Mouse (Mus musculus) mouse embryonic stem cell (cell line): ENCODE measurements around the gene Cdsn.

Experiments
- in situ Hi-C, 2 experiments: fragments of 300-500 bp; cut with MboI; formaldehyde crosslinking; loops; 1 replicate in 1 of 2; 3 replicates in 1 of 2; pipeline ENCODE4 v1.14.3; 2019 to 2020; ENCODE audit warnings: low sequenced_read_pairs in 2 of 2, low pct_unique_long_range_greater_than_20kb in 1 of 2, mixed read lengths in 1 of 2; ENCODE audit not compliant: unreplicated experiment in 1 of 2

The Cdsn gene

DNA sequence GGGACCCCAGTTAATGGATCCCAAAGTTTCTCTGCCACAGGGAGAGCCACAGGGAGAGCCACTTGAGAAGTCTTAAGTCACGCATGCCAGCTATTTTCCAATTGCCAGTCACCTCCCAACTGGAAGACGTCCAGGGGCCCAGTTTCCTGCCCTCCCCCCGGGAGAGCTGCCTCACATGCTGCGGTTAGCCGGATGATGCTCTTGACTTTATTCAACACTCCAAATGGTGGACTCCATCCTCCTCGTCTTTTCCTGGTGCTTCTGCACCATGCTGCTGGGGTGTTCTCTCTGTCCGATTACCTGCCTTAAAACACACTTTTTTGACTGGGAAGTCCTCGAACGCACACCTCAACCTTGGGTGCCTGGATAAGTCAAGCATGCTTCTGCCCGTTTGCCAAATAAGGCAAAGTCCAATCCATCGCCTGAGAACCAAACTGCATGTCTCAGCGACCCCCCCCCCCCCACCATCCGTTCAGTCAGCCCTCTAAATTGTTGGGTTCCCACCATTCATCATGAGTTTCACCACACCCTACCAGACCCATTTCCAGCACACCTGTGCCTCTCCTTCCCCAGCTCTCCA is 4.3 kb downstream of the Cdsn start:
- in situ Hi-C loops, result no loop called here

- in situ Hi-C loops, result no loop called here
These were observed 4.9 kb downstream of the Cdsn start for GRCm38 (mm10) chr17:35556812-35557211.

- in situ Hi-C loops, result no loop called here
These were observed 5.4 kb downstream of the Cdsn start for GRCm38 (mm10) chr17:35557351-35557750.

- in situ Hi-C loops, result no loop called here
These were observed 6.3 kb downstream of the Cdsn start for GRCm38 (mm10) chr17:35558216-35558615.

- in situ Hi-C loops, result no loop called here
These were observed 15.2 kb downstream of the Cdsn start, which contains the start of gene 2300002M23Rik for GRCm38 (mm10) chr17:35567150-35567549. Gene 2300002M23Rik, plus strand, starts transcription at chr17:35567450.

- in situ Hi-C loops, result no loop called here
These were observed 15.8 kb downstream of the Cdsn start for GRCm38 (mm10) chr17:35567767-35568166.

DNA sequence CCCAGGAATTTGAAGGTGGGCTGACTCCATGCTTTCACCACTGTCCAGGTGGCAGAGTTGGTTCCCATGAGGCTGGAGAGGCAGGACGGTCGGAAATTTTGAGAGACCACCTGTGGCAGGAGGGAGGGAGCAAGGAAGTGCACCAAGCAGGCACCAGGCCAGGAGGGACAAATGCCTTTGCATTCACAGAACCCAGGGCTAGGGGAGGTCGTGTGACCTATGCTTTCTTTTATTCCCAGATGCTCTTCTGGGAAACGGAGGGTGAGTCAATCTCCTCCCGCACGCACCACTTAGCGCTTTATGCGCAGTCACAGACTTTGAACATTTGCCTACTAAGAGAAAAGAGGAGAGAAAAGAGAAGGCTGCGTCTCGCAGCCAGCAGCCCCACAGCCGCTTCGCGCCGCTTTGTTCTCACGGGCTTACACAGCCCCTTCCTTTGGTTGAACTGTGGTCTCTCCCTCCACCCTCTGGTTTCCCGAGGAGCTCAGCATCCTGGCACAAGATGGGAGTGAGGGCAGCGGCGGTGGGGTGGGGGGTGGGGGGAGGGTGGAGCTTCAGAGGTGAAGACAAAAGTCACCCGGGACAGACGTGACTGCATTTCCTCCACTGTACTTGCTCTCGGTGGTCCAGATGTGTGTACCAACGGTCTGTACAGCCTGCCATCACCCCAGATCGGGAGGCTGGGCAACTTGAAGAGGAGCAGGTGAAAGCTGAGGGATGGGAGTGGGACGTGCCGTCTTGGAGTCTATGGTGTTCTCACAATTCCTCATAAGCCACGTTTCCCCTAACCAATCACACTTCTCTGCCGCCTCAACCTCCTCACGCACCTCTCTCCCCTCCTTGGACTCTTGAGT is 17.4 kb downstream of the Cdsn start:
- in situ Hi-C loops, result no loop called here

DNA sequence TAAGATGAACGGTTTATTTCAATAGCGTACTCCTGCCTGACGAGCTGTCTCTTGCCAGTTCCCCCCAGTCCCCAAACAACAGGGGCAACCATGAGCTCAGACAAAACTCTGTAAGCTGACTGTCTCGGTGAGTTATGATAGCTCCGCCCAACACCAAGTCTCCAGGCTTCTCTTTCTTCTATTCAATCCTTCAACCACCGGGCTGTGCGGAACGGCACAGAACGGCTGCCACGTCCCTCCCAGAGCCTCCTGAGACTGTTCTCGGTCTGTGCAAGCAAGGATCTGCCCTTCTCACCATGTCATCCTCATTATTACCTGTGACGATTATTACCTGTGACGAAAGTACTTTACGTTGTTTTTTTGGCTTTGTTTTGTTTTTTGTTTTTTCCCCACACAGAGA is 18.9 kb downstream of the Cdsn start:
- in situ Hi-C loops, result no loop called here

DNA sequence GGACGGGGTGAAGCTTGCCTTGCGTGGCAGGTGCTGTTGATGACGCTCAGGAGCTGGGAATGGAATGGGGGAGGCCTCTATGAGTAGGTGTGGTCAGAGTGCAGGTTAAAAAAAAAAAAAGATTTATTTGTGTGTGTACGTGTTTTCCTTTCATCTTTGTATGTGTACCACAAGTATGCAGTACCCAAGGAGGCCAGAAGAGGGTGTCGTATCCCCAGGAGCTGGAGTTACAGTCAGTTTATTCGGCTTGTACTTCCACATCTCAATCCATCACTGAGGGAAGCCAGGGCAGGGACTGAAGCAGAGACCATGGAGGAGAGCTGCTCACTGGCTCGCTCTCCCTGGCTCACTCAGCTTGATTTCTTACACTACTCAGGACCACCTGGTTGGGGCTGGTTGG is 19.5 kb downstream of the Cdsn start:
- in situ Hi-C loops, result no loop called here

- in situ Hi-C loops, result no loop called here
These were observed 26.3 kb downstream of the Cdsn start for GRCm38 (mm10) chr17:35578211-35578610.

DNA sequence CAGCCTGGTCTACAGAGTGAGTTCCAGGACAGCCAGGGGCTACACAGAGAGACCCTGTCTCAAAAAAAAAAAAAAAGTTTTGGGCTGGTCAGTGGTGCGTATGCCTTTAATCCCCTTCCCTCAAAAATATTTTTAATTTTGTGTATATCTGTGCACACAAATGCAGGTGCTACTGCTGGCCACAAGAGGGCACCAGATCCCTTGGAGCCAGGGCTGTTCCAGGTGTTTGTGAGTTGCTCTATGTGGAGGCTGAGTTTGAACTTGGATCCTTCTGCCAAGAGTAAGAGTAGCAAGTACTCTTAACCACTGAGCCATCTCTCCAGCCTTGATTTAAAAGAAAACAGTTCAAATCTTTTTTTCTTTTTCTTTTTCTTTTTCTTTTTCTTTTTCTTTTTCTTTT is 31.0 kb downstream of the Cdsn start:
- in situ Hi-C loops, result loop anchor here in 1 of 2 experiments (5.0 kb wide), 1 partner anchor 154 kb away; no protein-coding TSS in a partner anchor

GRCm38 (mm10) chr17:35584330-35584937 is 32.5 kb downstream of the Cdsn start:
- in situ Hi-C loops, result loop anchor here in 1 of 2 experiments (5.0 kb wide), 1 partner anchor 153 kb away; no protein-coding TSS in a partner anchor

DNA sequence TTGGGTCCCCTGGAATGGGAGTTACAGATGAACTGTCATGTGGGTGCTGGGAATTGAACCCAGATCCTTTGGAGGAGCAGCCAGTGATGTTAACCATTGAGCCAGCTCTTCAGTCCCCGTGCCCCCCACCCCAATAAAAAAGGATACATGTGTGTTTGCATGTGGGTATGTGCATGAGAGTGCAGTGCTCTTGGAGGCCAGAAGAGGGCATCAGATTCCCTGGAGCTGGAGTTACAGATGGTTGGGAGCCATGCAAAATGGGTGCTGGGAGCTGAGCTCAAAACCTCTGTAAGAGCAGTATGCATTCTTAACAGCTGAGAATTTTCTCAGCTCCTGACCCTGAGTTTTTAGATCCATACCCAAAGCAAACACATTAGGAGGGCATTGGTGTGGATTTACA is 35.4 kb downstream of the Cdsn start:
- in situ Hi-C loops, result no loop called here

GRCm38 (mm10) chr17:35588387-35588786 is 36.5 kb downstream of the Cdsn start:
- in situ Hi-C loops, result no loop called here

- in situ Hi-C loops, result no loop called here
These were observed 38.7 kb downstream of the Cdsn start for GRCm38 (mm10) chr17:35590410-35591218.

- in situ Hi-C loops, result no loop called here
These were observed 39.3 kb downstream of the Cdsn start for GRCm38 (mm10) chr17:35591219-35591578.

DNA sequence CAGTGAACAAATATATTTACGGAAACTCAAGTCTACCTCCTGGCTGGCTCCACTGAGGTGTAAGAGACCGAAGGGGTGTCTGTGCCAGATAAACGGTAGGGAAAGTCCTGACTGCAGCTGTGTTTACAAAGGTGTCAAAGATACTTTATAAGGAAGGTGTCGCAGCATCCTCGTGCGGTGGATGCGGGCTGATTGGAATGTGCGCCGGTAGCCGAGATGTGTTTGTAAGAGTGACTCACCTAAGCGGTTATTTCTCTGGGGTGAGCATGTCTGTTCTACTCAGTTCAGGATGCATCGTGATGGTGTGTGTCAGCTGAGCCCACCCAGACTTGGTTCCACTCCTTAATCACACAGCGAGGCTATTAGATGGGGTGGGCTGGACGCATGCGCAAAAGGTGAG is 39.8 kb downstream of the Cdsn start:
- in situ Hi-C loops, result no loop called here

DNA sequence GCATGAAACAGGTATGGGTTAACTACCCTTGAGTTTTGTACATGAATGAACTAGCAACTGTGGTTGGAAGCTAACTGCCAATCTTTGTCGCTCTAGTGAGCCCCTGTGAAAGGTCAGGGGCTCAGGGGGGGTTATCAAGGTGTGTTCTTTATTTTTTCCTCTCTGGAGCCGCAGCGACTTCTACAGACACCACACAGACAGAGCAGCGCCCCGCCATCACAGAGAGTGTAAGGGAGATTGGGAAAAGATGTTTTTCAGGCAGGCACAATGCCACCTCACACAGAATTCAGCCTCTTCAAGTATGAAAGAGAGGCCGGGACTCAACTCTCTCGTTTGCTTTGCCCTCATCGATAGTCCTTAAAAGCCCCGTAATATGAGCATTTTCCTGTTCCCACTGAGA is 40.2 kb downstream of the Cdsn start:
- in situ Hi-C loops, result no loop called here

GRCm38 (mm10) chr17:35593786-35594185 is 41.9 kb downstream of the Cdsn start:
- in situ Hi-C loops, result no loop called here
